Mouse (Mus musculus) stomach, postnatal 0 days (tissue): ENCODE data around the gene Arhgap10. TPM values are rescaled to one million over a fixed set of nuclear protein-coding genes. Genes with fewer than 3 reads are reported as not detected.
A peak's percentile ranks its signal among the peaks of the same experiment; 100 is the strongest.

Source experiments
- ATAC-seq: fragments of 200-750 bp; cut with Nextera tagmentation; 2 replicates; pipeline ENCODE4 v1.8.0; 2017; ENCODE audit not compliant: low FRiP score, low TSS enrichment
- DNase-seq: peaks from one replicate; pipeline ENCODE4 v3.0.0-alpha.2; 2016; ENCODE audit warnings: low spot score
- H3K27ac ChIP-seq: fragments of 300-500 bp; sonication (generic); replicated peaks from 2 replicates; pipeline ENCODE4 v1.5.1; 2014; ENCODE audit warnings: mild to moderate bottlenecking, control low read depth
- H3K27me3 ChIP-seq: fragments of 300-500 bp; sonication (generic); 2 replicates; pipeline ENCODE4 v1.6.1; 2014; ENCODE audit warnings: low read length; ENCODE audit not compliant: control insufficient read depth, insufficient read depth
- H3K36me3 ChIP-seq: fragments of 300-500 bp; sonication (generic); 2 replicates; pipeline ENCODE4 v1.6.1; 2014; ENCODE audit warnings: low read length, mixed read lengths; ENCODE audit not compliant: control insufficient read depth, insufficient read depth
- H3K4me1 ChIP-seq: fragments of 300-500 bp; sonication (generic); replicated peaks from 2 replicates; pipeline ENCODE4 v1.6.1; 2014; ENCODE audit warnings: antibody characterized with exemption; ENCODE audit not compliant: control insufficient read depth, insufficient read depth
- H3K4me2 ChIP-seq: fragments of 300-500 bp; sonication (generic); replicated peaks from 2 replicates; pipeline ENCODE4 v1.6.1; 2014; ENCODE audit warnings: low read depth, mild to moderate bottlenecking, control low read depth, moderate library complexity
- H3K4me3 ChIP-seq: fragments of 300-500 bp; sonication (generic); 2 replicates; pipeline ENCODE4 v1.5.1; 2014; ENCODE audit warnings: low read depth, low read length, control low read depth
- H3K9ac ChIP-seq: fragments of 300-500 bp; sonication (generic); 2 replicates; pipeline ENCODE4 v1.6.1; 2014; ENCODE audit warnings: mild to moderate bottlenecking, low read length, control low read depth, mixed read lengths
- H3K9me3 ChIP-seq: fragments of 300-500 bp; sonication (generic); 2 replicates; pipeline ENCODE4 v1.6.1; 2016; ENCODE audit warnings: low read length; ENCODE audit not compliant: control insufficient read depth
- CTCF ChIP-seq: IDR thresholded peaks from 2 replicates; pipeline ENCODE4 v1.5.1; 2016; ENCODE audit warnings: antibody characterized with exemption, low read depth, mild to moderate bottlenecking, moderate library complexity
- EP300 ChIP-seq: optimal IDR thresholded peaks from 2 replicates; pipeline ENCODE3; 2016; ENCODE audit warnings: antibody characterized with exemption
- WGBS: fragments of 180-500 bp; shearing (Covaris S2); extraction: QIAGEN DNeasy Blood & Tissue Kit; methylation state at CpG from one replicate; pipeline ENCODE4 v1.1.7; 2014; 5-methylcytosine and 5-hydroxymethylcytosine counted together
- polyA plus RNA-seq: library from polyadenylated mRNA; unstranded; fragments of >200 nt; fragmentation: Nextera tagmentation; extraction: Ambion mirVana; gene quantifications from 2 replicates; pipeline ENCODE4 v1.2.1, GENCODE M21; 2015

The Arhgap10 gene
- polyA plus RNA-seq, 1 experiment from 2014 or later = 18.8 TPM

GRCm38 (mm10) chr8:77501131-77501530, 16.6 kb downstream of the Arhgap10 start:
- no peak overlapping the region for H3K27ac ChIP-seq
- no peak for TF ChIP-seq EP300
- TF ChIP-seq CTCF = no peak
- DNase-seq (no peak), ATAC-seq (no peak)
- no peaks in the 10 kb centered on the region for H3K27me3 ChIP-seq
- 79% methylated on average over 8 of the region's 8 CpGs for WGBS
- no peak overlapping the region for H3K4me3 ChIP-seq
- no peaks in the 10 kb centered on the region for H3K4me1 ChIP-seq
- H3K9ac ChIP-seq = no peak overlapping the region
- H3K9me3 ChIP-seq = no peaks in the 10 kb centered on the region
- no peak overlapping the region for H3K4me2 ChIP-seq
- no peaks in the 10 kb centered on the region for H3K36me3 ChIP-seq

GRCm38 (mm10) chr8:77500264-77500663, 17.5 kb downstream of the Arhgap10 start:
- no peaks in the 10 kb centered on the region for H3K4me1 ChIP-seq
- no peaks in the 10 kb centered on the region for H3K27me3 ChIP-seq
- WGBS = 93% methylated on average over 3 of the region's 3 CpGs
- no peak overlapping the region for H3K4me2 ChIP-seq
- ATAC-seq = no peak
- no peak for DNase-seq
- H3K9me3 ChIP-seq = no peaks in the 10 kb centered on the region
- H3K9ac ChIP-seq = no peak overlapping the region
- no peak overlapping the region for H3K4me3 ChIP-seq
- no peaks in the 10 kb centered on the region for H3K36me3 ChIP-seq
- TF ChIP-seq EP300 = no peak
- TF ChIP-seq CTCF = no peak
- no peak overlapping the region for H3K27ac ChIP-seq

- no peaks in the 10 kb centered on the region for H3K36me3 ChIP-seq
- 35% methylated on average over 2 of the region's 2 CpGs for WGBS
- no peak for TF ChIP-seq EP300
- TF ChIP-seq CTCF = no peak
- no peak overlapping the region for H3K9ac ChIP-seq
- DNase-seq (no peak), ATAC-seq (no peak)
- peaks cover 3% of the 10 kb centered on the region; the same call in 1 of the 2 replicates for H3K4me1 ChIP-seq
- no peak overlapping the region for H3K4me2 ChIP-seq
- no peak overlapping the region for H3K4me3 ChIP-seq
- H3K27ac ChIP-seq = no peak overlapping the region
- H3K27me3 ChIP-seq = no peaks in the 10 kb centered on the region
- H3K9me3 ChIP-seq = no peaks in the 10 kb centered on the region
Measured at GRCm38 (mm10) chr8:77497442-77497841, 20.3 kb downstream of the Arhgap10 start.

DNA sequence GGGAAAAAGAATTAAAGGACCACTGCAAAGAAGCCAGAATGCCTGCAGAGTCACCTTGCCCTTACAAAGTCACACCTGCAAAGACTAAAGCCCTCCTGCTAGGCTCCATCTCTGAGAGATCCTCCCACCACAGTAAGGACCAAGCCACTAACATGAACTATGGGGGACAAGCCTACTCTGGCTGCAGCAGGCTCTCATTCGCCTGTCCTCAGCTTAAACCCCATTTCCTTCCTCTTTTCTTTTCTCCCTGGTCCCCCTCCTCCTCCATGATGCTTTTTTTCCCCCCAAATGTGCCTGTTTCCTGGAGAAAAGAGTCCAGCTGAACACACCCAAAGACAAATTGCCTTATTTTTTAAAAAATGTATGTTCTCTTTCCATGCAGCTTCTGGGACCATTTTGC, 21.5 kb downstream of the Arhgap10 start:
- Histone ChIP-seq H3K4me1 (peaks cover 10% of the 10 kb centered on the region), H3K9ac (no peak overlapping the region), H3K9me3 (no peaks in the 10 kb centered on the region), H3K27me3 (no peaks in the 10 kb centered on the region), H3K4me3 (no peak overlapping the region), H3K27ac (no peak overlapping the region), H3K4me2 (no peak overlapping the region), H3K36me3 (no peaks in the 10 kb centered on the region)
- TF ChIP-seq EP300 (no peak), CTCF (no peak)
- WGBS = 88% methylated on average over 1 of the region's 1 CpGs
- ATAC-seq (no peak), DNase-seq (no peak)

- Histone ChIP-seq H3K4me3 (no peak overlapping the region), H3K36me3 (no peaks in the 10 kb centered on the region), H3K27ac (0 out of 2 replicates have a peak overlapping the region, but pooled peaks have one; percentile 13), H3K9me3 (no peaks in the 10 kb centered on the region), H3K27me3 (no peaks in the 10 kb centered on the region), H3K4me2 (no peak overlapping the region), H3K9ac (no peak overlapping the region), H3K4me1 (peaks cover 13% of the 10 kb centered on the region)
- ATAC-seq (no peak), DNase-seq (no peak)
- WGBS = 66% methylated on average over 10 of the region's 10 CpGs
- TF ChIP-seq EP300 = no peak
- no peak for TF ChIP-seq CTCF
Measured at GRCm38 (mm10) chr8:77494376-77495328, 23.1 kb downstream of the Arhgap10 start.
